Mouse (Mus musculus) liver, adult 2 months (tissue): ENCODE results near the gene Nnat. TPM values are rescaled to one million over a fixed set of nuclear protein-coding genes. Genes with fewer than 3 reads are reported as not detected.

Source experiments
- DNase-seq: peaks from one replicate; pipeline ENCODE4 v3.0.0-alpha.2; 2011; ENCODE audit warnings: low read depth, low spot score; ENCODE audit errors: extremely low read depth
- H3K27ac ChIP-seq: fragments of 200-500 bp; replicated peaks from 2 replicates; pipeline ENCODE4 v1.5.1; 2012; ENCODE audit warnings: low read depth, mild to moderate bottlenecking, control low read depth, inconsistent platforms, low read length; ENCODE audit not compliant: insufficient read depth
- H3K27me3 ChIP-seq: fragments of 200-500 bp; 2 replicates; pipeline ENCODE4 v1.6.1; 2012; ENCODE audit warnings: mild to moderate bottlenecking, moderate library complexity, low read length, inconsistent platforms; ENCODE audit not compliant: control insufficient read depth, insufficient read depth
- H3K36me3 ChIP-seq: fragments of 200-500 bp; 2 replicates; pipeline ENCODE4 v1.6.1; 2012; ENCODE audit warnings: low read length, inconsistent platforms; ENCODE audit not compliant: control insufficient read depth, insufficient read depth
- H3K4me1 ChIP-seq: fragments of 200-500 bp; 2 replicates; pipeline ENCODE4 v1.6.1; 2011; ENCODE audit warnings: low read length; ENCODE audit not compliant: control insufficient read depth, insufficient read depth
- H3K4me3 ChIP-seq: fragments of 200-500 bp; 2 replicates; pipeline ENCODE4 v1.5.1; 2011; ENCODE audit warnings: low read depth, mild to moderate bottlenecking, control low read depth, low read length, moderate library complexity; ENCODE audit not compliant: insufficient read depth
- H3K79me2 ChIP-seq: fragments of 200-500 bp; 2 replicates; pipeline ENCODE4 v1.6.1; 2012; ENCODE audit warnings: inconsistent platforms, mild to moderate bottlenecking, low read length, moderate library complexity; ENCODE audit not compliant: control insufficient read depth, insufficient read depth
- H3K9ac ChIP-seq: fragments of 200-500 bp; 2 replicates; pipeline ENCODE4 v1.6.1; 2012; ENCODE audit warnings: low read depth, mild to moderate bottlenecking, control low read depth, inconsistent platforms, low read length
- CTCF ChIP-seq: fragments of 200-500 bp; IDR thresholded peaks from 2 replicates; pipeline ENCODE4 v1.5.1; 2011; ENCODE audit warnings: low read depth, low read length, control low read depth
- POLR2A ChIP-seq: fragments of 200-500 bp; IDR thresholded peaks from 2 replicates; pipeline ENCODE4 v1.6.1; 2011; ENCODE audit warnings: low read length, control low read depth; ENCODE audit not compliant: insufficient read depth; ENCODE audit errors: extremely low read depth
- WGBS: fragments of 180-500 bp; shearing (Covaris S2); methylation state at CpG from one replicate; pipeline ENCODE4 v1.1.7; 2018; 5-methylcytosine and 5-hydroxymethylcytosine counted together
- polyA plus RNA-seq: library from polyadenylated mRNA; depleted of rRNA; stranded (reverse); fragments of >200 nt; gene quantifications from 2 replicates; pipeline ENCODE4 v1.2.3, GENCODE M21; 2012; rRNA removed
- total RNA-seq: library from RNA; depleted of rRNA; stranded (reverse); fragments of >200 nt; gene quantifications from 2 replicates; pipeline ENCODE4 v1.2.3, GENCODE M21; 2014; rRNA removed

Gene Nnat
- total and polyA plus RNA-seq, 2 experiments, result not detected

DNA sequence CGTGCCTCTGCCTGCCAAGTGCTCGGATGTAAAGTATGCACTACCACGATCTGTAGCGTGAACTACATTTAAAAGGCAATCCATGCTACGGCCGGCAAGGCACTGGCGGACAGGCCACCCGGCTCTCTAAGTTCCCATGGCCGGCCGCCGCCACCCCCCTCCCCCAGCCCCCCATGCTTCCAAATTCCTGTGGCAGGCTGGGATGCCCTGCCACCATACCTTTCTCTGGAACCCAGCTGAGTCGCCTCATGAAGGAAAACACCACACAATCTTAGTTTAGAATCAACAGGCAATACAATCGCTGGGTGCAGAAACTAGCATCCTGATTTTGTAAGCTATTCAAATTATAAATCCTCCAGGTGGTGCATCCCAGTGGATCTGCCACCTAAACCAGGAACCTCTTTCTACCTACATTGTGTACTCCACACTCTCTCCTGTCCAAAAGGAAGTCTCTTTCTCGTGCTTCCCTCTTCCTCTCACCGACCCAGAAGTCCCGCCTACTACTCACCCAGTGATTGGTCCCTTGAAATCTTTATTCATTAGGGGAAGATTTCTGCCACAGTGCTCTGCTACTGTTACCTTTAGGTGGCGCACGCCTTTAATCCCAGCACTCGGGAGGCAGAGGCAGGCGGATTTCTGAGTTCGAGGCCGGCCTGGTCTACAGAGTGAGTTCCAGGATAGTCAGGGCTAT, 37.1 kb downstream of the Nnat start:
- no peaks in the 10 kb centered on the region for H3K4me1 ChIP-seq
- no peaks in the 10 kb centered on the region for H3K79me2 ChIP-seq
- 56% methylated on average over 22 of the region's 22 CpGs for WGBS
- no peaks in the 10 kb centered on the region for H3K36me3 ChIP-seq
- 0 out of 2 replicates have a peak, but pooled peaks cover 2% of the 10 kb centered on the region for H3K27me3 ChIP-seq
- no peak overlapping the region for H3K4me3 ChIP-seq
- no peak overlapping the region for H3K27ac ChIP-seq
- H3K9ac ChIP-seq, result no peak overlapping the region
- TF ChIP-seq POLR2A (no peak), CTCF (no peak)
- DNase-seq, result no peak

GRCm38 (mm10) chr2:157601435-157601839, 41.6 kb downstream of the Nnat start:
- H3K79me2 ChIP-seq, result no peaks in the 10 kb centered on the region
- H3K36me3 ChIP-seq, result no peaks in the 10 kb centered on the region
- H3K27me3 ChIP-seq, result 0 out of 2 replicates have a peak, but pooled peaks cover 2% of the 10 kb centered on the region
- TF ChIP-seq POLR2A, result no peak
- no peak for TF ChIP-seq CTCF
- no peak overlapping the region for H3K27ac ChIP-seq
- H3K4me3 ChIP-seq, result no peak overlapping the region
- H3K4me1 ChIP-seq, result no peaks in the 10 kb centered on the region
- WGBS, result 74% methylated on average over 6 of the region's 6 CpGs
- H3K9ac ChIP-seq, result no peak overlapping the region
- no peak for DNase-seq

GRCm38 (mm10) chr2:157605025-157605675, 45.3 kb downstream of the Nnat start:
- H3K9ac ChIP-seq, result no peak overlapping the region
- no peaks in the 10 kb centered on the region for H3K36me3 ChIP-seq
- no peak overlapping the region for H3K4me3 ChIP-seq
- DNase-seq, result no peak
- 11% methylated on average over 18 of the region's 18 CpGs for WGBS
- no peak overlapping the region for H3K27ac ChIP-seq
- no peaks in the 10 kb centered on the region for H3K79me2 ChIP-seq
- TF ChIP-seq CTCF (peak; percentile 97), POLR2A (no peak)
- no peaks in the 10 kb centered on the region for H3K27me3 ChIP-seq
- no peaks in the 10 kb centered on the region for H3K4me1 ChIP-seq

GRCm38 (mm10) chr2:157607542-157608236, 47.8 kb downstream of the Nnat start:
- no peaks in the 10 kb centered on the region for H3K36me3 ChIP-seq
- no peaks in the 10 kb centered on the region for H3K4me1 ChIP-seq
- H3K9ac ChIP-seq, result no peak overlapping the region
- TF ChIP-seq CTCF (no peak), POLR2A (no peak)
- H3K27ac ChIP-seq, result no peak overlapping the region
- H3K4me3 ChIP-seq, result no peak overlapping the region
- DNase-seq, result no peak
- H3K79me2 ChIP-seq, result no peaks in the 10 kb centered on the region
- WGBS, result 71% methylated on average over 9 of the region's 9 CpGs
- no peaks in the 10 kb centered on the region for H3K27me3 ChIP-seq

DNA sequence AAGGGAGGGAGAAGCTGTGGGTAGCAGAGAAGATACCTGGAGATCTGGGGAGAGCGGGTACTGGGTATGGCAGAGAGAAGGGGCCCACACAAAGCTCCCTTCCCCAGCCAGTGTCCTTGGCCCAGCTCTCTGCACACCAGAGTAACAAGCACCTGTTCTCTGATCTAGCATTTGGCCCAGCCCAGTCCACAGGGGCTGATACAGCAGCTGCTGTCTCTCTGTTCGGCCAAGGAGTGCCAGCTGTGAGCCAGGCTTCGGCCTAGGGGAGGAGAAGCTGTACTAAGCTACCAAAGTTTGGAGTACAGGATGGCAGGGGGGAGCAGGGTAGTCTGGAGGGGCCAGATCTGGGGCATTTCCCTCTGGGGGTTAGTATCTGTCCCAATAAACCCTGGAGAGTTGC, 51.9 kb downstream of the Nnat start:
- no peaks in the 10 kb centered on the region for H3K4me1 ChIP-seq
- WGBS, result 87% methylated on average over 3 of the region's 3 CpGs
- no peak overlapping the region for H3K27ac ChIP-seq
- H3K27me3 ChIP-seq, result no peaks in the 10 kb centered on the region
- no peak overlapping the region for H3K4me3 ChIP-seq
- no peaks in the 10 kb centered on the region for H3K79me2 ChIP-seq
- no peaks in the 10 kb centered on the region for H3K36me3 ChIP-seq
- H3K9ac ChIP-seq, result no peak overlapping the region
- TF ChIP-seq POLR2A, result no peak
- TF ChIP-seq CTCF, result no peak
- DNase-seq, result no peak

Other genes with a start within 250 kb of the Nnat start
- gene Ghrh, start 212.6 kb upstream of the Nnat start, total RNA-seq, result not detected in 2 replicates
- gene Ghrh, start 212.6 kb upstream of the Nnat start, polyA plus RNA-seq, result not detected in 2 replicates
- 3.3 and 3.8 TPM in 2 replicates for gene Manbal, start 192.5 kb upstream of the Nnat start, total RNA-seq
- 28.5 and 31.9 TPM in 2 replicates for gene Manbal, start 192.5 kb upstream of the Nnat start, polyA plus RNA-seq
- 1.3 and 1.7 TPM in 2 replicates for gene Src, start 141.6 kb upstream of the Nnat start, total RNA-seq
- 3.2 and 5.6 TPM in 2 replicates for gene Src, start 141.6 kb upstream of the Nnat start, polyA plus RNA-seq
- 14.1 and 16.3 TPM in 2 replicates for gene Blcap, start 11.2 kb downstream of the Nnat start, total RNA-seq
- 33.1 and 37.9 TPM in 2 replicates for gene Blcap, start 11.2 kb downstream of the Nnat start, polyA plus RNA-seq
- gene Ctnnbl1, start 177.3 kb downstream of the Nnat start, total RNA-seq, result 14.4 and 15.2 TPM in 2 replicates
- gene Ctnnbl1, start 177.3 kb downstream of the Nnat start, polyA plus RNA-seq, result 9.9 and 10.1 TPM in 2 replicates